Mouse (Mus musculus) heart, embryonic 12.5 days (tissue): ENCODE measurements around the gene Rnf38. TPM values are rescaled to one million over a fixed set of nuclear protein-coding genes. Genes with fewer than 3 reads are reported as not detected.

Experiments
- ATAC-seq: fragments of 200-750 bp; cut with Nextera tagmentation; 2 replicates; pipeline ENCODE4 v1.8.0; 2017; ENCODE audit warnings: moderate TSS enrichment, moderate library complexity; ENCODE audit not compliant: insufficient number of reproducible peaks, low FRiP score
- H3K27ac ChIP-seq: fragments of 300-500 bp; sonication (generic); 2 replicates; pipeline ENCODE4 v1.5.1; 2016; ENCODE audit warnings: mild to moderate bottlenecking, moderate library complexity; ENCODE audit not compliant: poor library complexity, severe bottlenecking
- H3K27me3 ChIP-seq: fragments of 300-500 bp; sonication (generic); replicated peaks from 2 replicates; pipeline ENCODE4 v1.6.1; 2016; ENCODE audit warnings: mild to moderate bottlenecking, moderate library complexity
- H3K36me3 ChIP-seq: fragments of 300-500 bp; sonication (generic); 2 replicates; pipeline ENCODE4 v1.6.1; 2016; ENCODE audit warnings: mild to moderate bottlenecking, moderate library complexity
- H3K4me1 ChIP-seq: fragments of 300-500 bp; sonication (generic); replicated peaks from 2 replicates; pipeline ENCODE4 v1.6.1; 2016; ENCODE audit warnings: mild to moderate bottlenecking
- H3K4me2 ChIP-seq: fragments of 300-500 bp; sonication (generic); 2 replicates; pipeline ENCODE4 v1.6.1; 2016; ENCODE audit warnings: mild to moderate bottlenecking, moderate library complexity
- H3K4me3 ChIP-seq: fragments of 300-500 bp; sonication (generic); 2 replicates; pipeline ENCODE4 v1.5.1; 2016; ENCODE audit warnings: mild to moderate bottlenecking
- H3K9ac ChIP-seq: fragments of 300-500 bp; sonication (generic); 2 replicates; pipeline ENCODE4 v1.6.1; 2016; ENCODE audit warnings: mild to moderate bottlenecking, moderate library complexity
- H3K9me3 ChIP-seq: fragments of 300-500 bp; sonication (generic); replicated peaks from 2 replicates; pipeline ENCODE4 v1.6.1; 2016; ENCODE audit warnings: mild to moderate bottlenecking, moderate library complexity
- WGBS: fragments of 180-500 bp; shearing (Covaris S2); methylation state at CpG from one replicate; pipeline ENCODE4 v1.1.7; 2016; 5-methylcytosine and 5-hydroxymethylcytosine counted together
- polyA plus RNA-seq: library from polyadenylated mRNA; unstranded; fragments of >200 nt; fragmentation: Nextera tagmentation; extraction: Ambion mirVana; gene quantifications from 2 replicates; pipeline ENCODE4 v1.2.1, GENCODE M21; 2016

Gene Rnf38
- 27.5 and 29.3 TPM in 2 replicates for polyA plus RNA-seq

- Histone ChIP-seq H3K4me2 (peak within 1 kb of the TSS; percentile 92), H3K4me1 (peaks cover 20% of the 10 kb centered on the region), H3K9me3 (no peaks in the 10 kb centered on the region), H3K4me3 (peak within 1 kb of the TSS; percentile 97), H3K27me3 (no peaks in the 10 kb centered on the region), H3K36me3 (no peaks in the 10 kb centered on the region), H3K9ac (peak within 1 kb of the TSS; percentile 97), H3K27ac (peak within 1 kb of the TSS; percentile 95)
- WGBS = 13% methylated on average over 48 of the region's 61 CpGs
- no peak for ATAC-seq
These were observed at the start of gene Rnf38 for GRCm38 (mm10) chr4:44233713-44234003. Rnf38 (minus strand) TSS chr4:44233789.

GRCm38 (mm10) chr4:44281597-44282265, 48.1 kb upstream of the Rnf38 start:
- Histone ChIP-seq H3K27me3 (no peaks in the 10 kb centered on the region), H3K9ac (no peak overlapping the region), H3K4me2 (no peak overlapping the region), H3K27ac (no peak overlapping the region), H3K4me3 (no peak overlapping the region), H3K9me3 (no peaks in the 10 kb centered on the region), H3K36me3 (no peaks in the 10 kb centered on the region), H3K4me1 (no peaks in the 10 kb centered on the region)
- 72% methylated on average over 7 of the region's 7 CpGs for WGBS
- no peak for ATAC-seq

GRCm38 (mm10) chr4:44271134-44271533, 37.5 kb upstream of the Rnf38 start:
- H3K36me3 ChIP-seq = no peaks in the 10 kb centered on the region
- no peaks in the 10 kb centered on the region for H3K9me3 ChIP-seq
- no peak overlapping the region for H3K4me2 ChIP-seq
- H3K27me3 ChIP-seq = no peaks in the 10 kb centered on the region
- no peak overlapping the region for H3K9ac ChIP-seq
- no peaks in the 10 kb centered on the region for H3K4me1 ChIP-seq
- no peak for ATAC-seq
- 51% methylated on average over 5 of the region's 5 CpGs for WGBS
- H3K4me3 ChIP-seq = no peak overlapping the region
- no peak overlapping the region for H3K27ac ChIP-seq

GRCm38 (mm10) chr4:44269376-44269817, 35.8 kb upstream of the Rnf38 start:
- H3K9me3 ChIP-seq = no peaks in the 10 kb centered on the region
- H3K4me1 ChIP-seq = no peaks in the 10 kb centered on the region
- no peaks in the 10 kb centered on the region for H3K36me3 ChIP-seq
- H3K9ac ChIP-seq = no peak overlapping the region
- no peak for ATAC-seq
- 85% methylated on average over 14 of the region's 14 CpGs for WGBS
- no peak overlapping the region for H3K4me2 ChIP-seq
- H3K27me3 ChIP-seq = no peaks in the 10 kb centered on the region
- H3K4me3 ChIP-seq = no peak overlapping the region
- H3K27ac ChIP-seq = no peak overlapping the region

- no peak overlapping the region for H3K4me2 ChIP-seq
- H3K27ac ChIP-seq = no peak overlapping the region
- H3K27me3 ChIP-seq = no peaks in the 10 kb centered on the region
- no peaks in the 10 kb centered on the region for H3K9me3 ChIP-seq
- no peaks in the 10 kb centered on the region for H3K36me3 ChIP-seq
- no peak for ATAC-seq
- no peak overlapping the region for H3K9ac ChIP-seq
- no peak overlapping the region for H3K4me3 ChIP-seq
- WGBS = 82% methylated on average over 6 of the region's 6 CpGs
- H3K4me1 ChIP-seq = no peaks in the 10 kb centered on the region
These were observed 33.8 kb upstream of the Rnf38 start for GRCm38 (mm10) chr4:44267437-44267836.

GRCm38 (mm10) chr4:44265500-44265899, 31.9 kb upstream of the Rnf38 start:
- no peak for ATAC-seq
- H3K27me3 ChIP-seq = no peaks in the 10 kb centered on the region
- H3K4me2 ChIP-seq = no peak overlapping the region
- H3K27ac ChIP-seq = no peak overlapping the region
- 43% methylated on average over 3 of the region's 3 CpGs for WGBS
- H3K36me3 ChIP-seq = no peaks in the 10 kb centered on the region
- H3K4me3 ChIP-seq = no peak overlapping the region
- H3K4me1 ChIP-seq = no peaks in the 10 kb centered on the region
- H3K9ac ChIP-seq = no peak overlapping the region
- no peaks in the 10 kb centered on the region for H3K9me3 ChIP-seq

- H3K4me3 ChIP-seq = no peak overlapping the region
- no peaks in the 10 kb centered on the region for H3K9me3 ChIP-seq
- H3K36me3 ChIP-seq = no peaks in the 10 kb centered on the region
- 0 out of 2 replicates have a peak, but pooled peaks cover 2% of the 10 kb centered on the region for H3K4me1 ChIP-seq
- no peaks in the 10 kb centered on the region for H3K27me3 ChIP-seq
- H3K4me2 ChIP-seq = no peak overlapping the region
- H3K27ac ChIP-seq = no peak overlapping the region
- ATAC-seq = no peak
- no peak overlapping the region for H3K9ac ChIP-seq
- under 1% methylated on average over 10 of the region's 10 CpGs for WGBS
These were observed 26.7 kb upstream of the Rnf38 start for GRCm38 (mm10) chr4:44260244-44260643.

- 76% methylated on average over 4 of the region's 4 CpGs for WGBS
- no peak overlapping the region for H3K27ac ChIP-seq
- no peak for ATAC-seq
- H3K27me3 ChIP-seq = no peaks in the 10 kb centered on the region
- no peaks in the 10 kb centered on the region for H3K9me3 ChIP-seq
- H3K36me3 ChIP-seq = no peaks in the 10 kb centered on the region
- H3K4me3 ChIP-seq = no peak overlapping the region
- H3K4me2 ChIP-seq = no peak overlapping the region
- H3K9ac ChIP-seq = no peak overlapping the region
- 0 out of 2 replicates have a peak, but pooled peaks cover 2% of the 10 kb centered on the region for H3K4me1 ChIP-seq
These were observed 25.5 kb upstream of the Rnf38 start for GRCm38 (mm10) chr4:44259126-44259525.

- WGBS = 70% methylated on average over 5 of the region's 5 CpGs
- Histone ChIP-seq H3K4me2 (no peak overlapping the region), H3K4me3 (no peak overlapping the region), H3K27ac (no peak overlapping the region), H3K27me3 (peaks cover 5% of the 10 kb centered on the region; the same call in 1 of the 2 replicates), H3K36me3 (no peaks in the 10 kb centered on the region), H3K9me3 (no peaks in the 10 kb centered on the region), H3K4me1 (peaks cover 14% of the 10 kb centered on the region), H3K9ac (no peak overlapping the region)
- ATAC-seq = no peak
These were observed 21.0 kb upstream of the Rnf38 start for GRCm38 (mm10) chr4:44254579-44254978.

- H3K27me3 ChIP-seq = peaks cover 6% of the 10 kb centered on the region; the same call in 1 of the 2 replicates
- no peak overlapping the region for H3K27ac ChIP-seq
- H3K9me3 ChIP-seq = no peaks in the 10 kb centered on the region
- no peak overlapping the region for H3K9ac ChIP-seq
- no peak for ATAC-seq
- H3K4me1 ChIP-seq = peaks cover 14% of the 10 kb centered on the region
- peak overlapping the region; percentile 56 for H3K4me2 ChIP-seq
- H3K4me3 ChIP-seq = 0 out of 2 replicates have a peak overlapping the region, but pooled peaks have one; percentile 10
- WGBS = 3% methylated on average over 6 of the region's 6 CpGs
- H3K36me3 ChIP-seq = no peaks in the 10 kb centered on the region
These were observed 19.6 kb upstream of the Rnf38 start for GRCm38 (mm10) chr4:44253191-44253590.

GRCm38 (mm10) chr4:44251966-44252916, 18.7 kb upstream of the Rnf38 start:
- peak overlapping the region; percentile 56 for H3K4me2 ChIP-seq
- no peak overlapping the region for H3K4me3 ChIP-seq
- ATAC-seq = no peak
- peaks cover 20% of the 10 kb centered on the region for H3K4me1 ChIP-seq
- H3K27me3 ChIP-seq = peaks cover 6% of the 10 kb centered on the region; the same call in 1 of the 2 replicates
- H3K36me3 ChIP-seq = no peaks in the 10 kb centered on the region
- no peaks in the 10 kb centered on the region for H3K9me3 ChIP-seq
- no peak overlapping the region for H3K9ac ChIP-seq
- H3K27ac ChIP-seq = no peak overlapping the region
- 7% methylated on average over 13 of the region's 13 CpGs for WGBS
